Mouse (Mus musculus): ENCODE measurements around the gene 4921524J17Rik. TPM values are rescaled to one million over a fixed set of nuclear protein-coding genes. Genes with fewer than 3 reads are reported as not detected.

The 4921524J17Rik gene
- polyA plus RNA-seq, 1 experiment from 2014 or later, result 45.0 TPM

DNA sequence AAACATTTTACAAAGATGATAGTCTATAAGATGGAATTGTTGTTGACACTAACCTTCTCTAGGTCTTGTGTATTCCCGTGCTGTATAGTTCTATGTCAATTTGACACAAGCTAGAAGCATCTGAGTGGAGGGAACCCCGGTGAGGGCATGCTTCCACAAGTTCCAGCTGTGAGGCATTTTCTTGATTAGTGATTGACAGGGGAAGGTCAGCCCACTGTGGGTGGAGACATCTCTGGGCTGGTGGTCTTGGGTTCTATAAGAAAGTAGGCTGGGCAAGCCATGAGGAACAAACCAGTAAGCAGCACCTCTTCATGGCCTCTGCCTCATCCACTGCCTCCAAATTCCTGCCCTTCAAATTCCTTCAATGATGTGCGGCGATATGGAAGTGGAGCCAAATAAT, 58.3 kb downstream of the 4921524J17Rik start:
- ATAC-seq (ENCODE audit: insufficient number of reproducible peaks, low FRiP score, low TSS enrichment, low read depth), result no peak
- H3K4me3 ChIP-seq (ENCODE audit: low read depth, low read length), result no peak overlapping the region
- no peak overlapping the region for H3K4me2 ChIP-seq (ENCODE audit: low read depth, severe bottlenecking)
- H3K36me3 ChIP-seq (ENCODE audit: control insufficient read depth, insufficient read depth, low read length), result no peaks in the 10 kb centered on the region
- no peak overlapping the region for H3K9ac ChIP-seq (ENCODE audit: low read length)
- no peaks in the 10 kb centered on the region for H3K27me3 ChIP-seq (ENCODE audit: control insufficient read depth, insufficient read depth, low read length)
- H3K9me3 ChIP-seq (ENCODE audit: control insufficient read depth, low read length), result no peaks in the 10 kb centered on the region
- DNase-seq (ENCODE audit: low spot score), result no peak
- H3K27ac ChIP-seq (replicated peaks; ENCODE audit: low read depth, low read length), result no peak overlapping the region
- WGBS, result 66% methylated on average over 4 of the region's 4 CpGs
- H3K4me1 ChIP-seq (ENCODE audit: control insufficient read depth, insufficient read depth, low read length), result no peaks in the 10 kb centered on the region; the same call in 1 of the 2 replicates

DNA sequence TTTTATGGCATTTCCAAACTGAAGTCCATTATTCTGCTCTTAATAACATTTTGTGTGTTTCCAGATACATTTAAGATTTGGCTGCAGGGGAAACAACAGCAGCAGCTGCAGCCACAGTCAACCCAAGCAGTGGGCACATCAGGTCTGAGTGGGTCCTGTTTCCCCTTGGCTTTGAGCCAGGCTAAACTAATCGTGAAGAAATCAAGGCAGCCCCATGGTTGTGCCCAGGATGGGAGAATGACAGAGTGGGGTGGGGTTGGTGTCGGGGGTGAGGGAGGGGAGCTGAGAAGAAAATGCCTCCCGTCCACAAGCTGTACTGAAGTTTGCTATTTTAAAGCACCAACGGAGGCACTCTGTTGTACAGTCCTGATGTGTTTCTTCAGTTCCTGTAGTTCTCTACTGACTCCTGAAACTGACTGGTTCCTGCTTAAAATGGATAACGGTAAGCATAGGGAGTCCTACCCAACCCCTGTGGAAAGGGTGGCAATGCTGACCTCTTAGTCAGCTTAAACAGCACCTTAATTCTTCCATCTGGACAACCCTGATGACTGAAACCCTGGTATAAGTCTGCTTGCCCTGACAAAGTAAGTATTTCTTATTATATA, 59.1 kb downstream of the 4921524J17Rik start:
- Histone ChIP-seq H3K27ac (replicated peaks; ENCODE audit: low read depth, low read length) (no peak overlapping the region), H3K27me3 (ENCODE audit: control insufficient read depth, insufficient read depth, low read length) (no peaks in the 10 kb centered on the region), H3K4me1 (ENCODE audit: control insufficient read depth, insufficient read depth, low read length) (no peaks in the 10 kb centered on the region), H3K9me3 (ENCODE audit: control insufficient read depth, low read length) (no peaks in the 10 kb centered on the region), H3K4me2 (ENCODE audit: low read depth, severe bottlenecking) (no peak overlapping the region), H3K4me3 (ENCODE audit: low read depth, low read length) (no peak overlapping the region), H3K9ac (ENCODE audit: low read length) (no peak overlapping the region), H3K36me3 (ENCODE audit: control insufficient read depth, insufficient read depth, low read length) (no peaks in the 10 kb centered on the region)
- 76% methylated on average over 5 of the region's 5 CpGs for WGBS
- ATAC-seq (ENCODE audit: insufficient number of reproducible peaks, low FRiP score, low TSS enrichment, low read depth), result no peak
- no peak for DNase-seq (ENCODE audit: low spot score)

GRCm38 (mm10) chr8:85372465-85372839, 60.2 kb downstream of the 4921524J17Rik start:
- H3K36me3 ChIP-seq (ENCODE audit: control insufficient read depth, insufficient read depth, low read length), result no peaks in the 10 kb centered on the region
- no peaks in the 10 kb centered on the region for H3K27me3 ChIP-seq (ENCODE audit: control insufficient read depth, insufficient read depth, low read length)
- no peak for DNase-seq (ENCODE audit: low spot score)
- WGBS, result 95% methylated on average over 1 of the region's 1 CpGs
- H3K9ac ChIP-seq (ENCODE audit: low read length), result no peak overlapping the region
- no peak overlapping the region for H3K4me2 ChIP-seq (ENCODE audit: low read depth, severe bottlenecking)
- H3K9me3 ChIP-seq (ENCODE audit: control insufficient read depth, low read length), result no peaks in the 10 kb centered on the region
- H3K4me3 ChIP-seq (ENCODE audit: low read depth, low read length), result no peak overlapping the region
- H3K27ac ChIP-seq (replicated peaks; ENCODE audit: low read depth, low read length), result no peak overlapping the region
- no peak for ATAC-seq (ENCODE audit: insufficient number of reproducible peaks, low FRiP score, low TSS enrichment, low read depth)
- no peaks in the 10 kb centered on the region for H3K4me1 ChIP-seq (ENCODE audit: control insufficient read depth, insufficient read depth, low read length)

- Histone ChIP-seq H3K9ac (ENCODE audit: low read length) (no peak overlapping the region), H3K9me3 (ENCODE audit: control insufficient read depth, low read length) (no peaks in the 10 kb centered on the region), H3K36me3 (ENCODE audit: control insufficient read depth, insufficient read depth, low read length) (no peaks in the 10 kb centered on the region), H3K4me1 (ENCODE audit: control insufficient read depth, insufficient read depth, low read length) (no peaks in the 10 kb centered on the region), H3K27ac (replicated peaks; ENCODE audit: low read depth, low read length) (no peak overlapping the region), H3K27me3 (ENCODE audit: control insufficient read depth, insufficient read depth, low read length) (no peaks in the 10 kb centered on the region), H3K4me2 (ENCODE audit: low read depth, severe bottlenecking) (no peak overlapping the region), H3K4me3 (ENCODE audit: low read depth, low read length) (no peak overlapping the region)
- DNase-seq (ENCODE audit: low spot score) (no peak), ATAC-seq (ENCODE audit: insufficient number of reproducible peaks, low FRiP score, low TSS enrichment, low read depth) (no peak)
- 86% methylated on average over 5 of the region's 5 CpGs for WGBS
These were observed 60.7 kb downstream of the 4921524J17Rik start for GRCm38 (mm10) chr8:85371736-85372464.

DNA sequence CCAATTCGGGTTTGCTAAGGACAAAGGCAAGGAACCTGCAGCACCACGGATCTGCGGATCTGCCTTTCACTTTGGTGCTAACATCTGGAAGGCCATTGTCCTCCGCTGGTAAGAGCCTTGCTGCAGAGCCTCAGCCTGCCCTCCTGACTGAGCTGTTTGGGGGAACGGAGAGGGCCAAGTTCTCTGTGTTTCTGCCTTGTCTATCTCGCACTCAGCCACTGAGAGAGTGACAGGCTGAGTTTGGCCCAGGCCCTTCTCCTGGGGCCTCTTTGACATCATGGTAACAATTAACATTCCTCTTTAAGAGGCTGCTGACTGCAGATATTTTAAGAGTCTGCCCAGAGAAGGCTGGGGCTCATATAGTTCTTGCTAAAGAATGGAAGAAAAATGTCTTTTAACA, 67.5 kb downstream of the 4921524J17Rik start:
- ATAC-seq (ENCODE audit: insufficient number of reproducible peaks, low FRiP score, low TSS enrichment, low read depth) (no peak), DNase-seq (ENCODE audit: low spot score) (peak; percentile 35)
- H3K27ac ChIP-seq (replicated peaks; ENCODE audit: low read depth, low read length), result no peak overlapping the region
- H3K9me3 ChIP-seq (ENCODE audit: control insufficient read depth, low read length), result no peaks in the 10 kb centered on the region
- 48% methylated on average over 6 of the region's 6 CpGs for WGBS
- no peak overlapping the region for H3K4me3 ChIP-seq (ENCODE audit: low read depth, low read length)
- no peak overlapping the region for H3K9ac ChIP-seq (ENCODE audit: low read length)
- no peak overlapping the region for H3K4me2 ChIP-seq (ENCODE audit: low read depth, severe bottlenecking)
- H3K4me1 ChIP-seq (ENCODE audit: control insufficient read depth, insufficient read depth, low read length), result peaks cover 8% of the 10 kb centered on the region; the same call in 1 of the 2 replicates
- no peaks in the 10 kb centered on the region for H3K36me3 ChIP-seq (ENCODE audit: control insufficient read depth, insufficient read depth, low read length)
- no peaks in the 10 kb centered on the region for H3K27me3 ChIP-seq (ENCODE audit: control insufficient read depth, insufficient read depth, low read length)

GRCm38 (mm10) chr8:85364628-85365027, 68.0 kb downstream of the 4921524J17Rik start:
- Histone ChIP-seq H3K36me3 (ENCODE audit: control insufficient read depth, insufficient read depth, low read length) (no peaks in the 10 kb centered on the region), H3K4me1 (ENCODE audit: control insufficient read depth, insufficient read depth, low read length) (peaks cover 8% of the 10 kb centered on the region; the same call in 1 of the 2 replicates), H3K27ac (replicated peaks; ENCODE audit: low read depth, low read length) (no peak overlapping the region), H3K4me2 (ENCODE audit: low read depth, severe bottlenecking) (no peak overlapping the region), H3K9me3 (ENCODE audit: control insufficient read depth, low read length) (no peaks in the 10 kb centered on the region), H3K4me3 (ENCODE audit: low read depth, low read length) (no peak overlapping the region), H3K27me3 (ENCODE audit: control insufficient read depth, insufficient read depth, low read length) (no peaks in the 10 kb centered on the region), H3K9ac (ENCODE audit: low read length) (no peak overlapping the region)
- ATAC-seq (ENCODE audit: insufficient number of reproducible peaks, low FRiP score, low TSS enrichment, low read depth), result no peak
- DNase-seq (ENCODE audit: low spot score), result no peak
- WGBS, result 84% methylated on average over 11 of the region's 11 CpGs

DNA sequence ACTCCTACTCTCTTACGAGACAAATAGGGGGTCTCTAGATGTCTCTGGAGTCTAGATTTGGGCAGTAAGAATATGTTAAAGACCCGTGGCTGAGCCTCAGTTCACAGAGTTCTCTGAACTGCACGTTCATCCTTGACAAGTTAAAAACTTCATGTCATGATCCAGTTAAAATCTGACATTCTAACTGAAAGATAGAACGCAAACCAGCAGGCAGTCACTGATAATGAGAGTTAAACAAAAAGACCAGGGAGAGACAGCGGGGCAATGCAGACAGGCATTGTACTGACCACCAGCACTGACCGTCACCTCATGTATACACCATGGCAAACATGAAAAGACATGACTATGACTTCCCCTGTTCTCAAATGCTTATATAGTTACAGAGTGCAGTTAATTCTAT, 69.2 kb downstream of the 4921524J17Rik start:
- no peak overlapping the region for H3K4me3 ChIP-seq (ENCODE audit: low read depth, low read length)
- ATAC-seq (ENCODE audit: insufficient number of reproducible peaks, low FRiP score, low TSS enrichment, low read depth) (no peak), DNase-seq (ENCODE audit: low spot score) (no peak)
- 90% methylated on average over 6 of the region's 6 CpGs for WGBS
- no peaks in the 10 kb centered on the region for H3K9me3 ChIP-seq (ENCODE audit: control insufficient read depth, low read length)
- no peak overlapping the region for H3K27ac ChIP-seq (replicated peaks; ENCODE audit: low read depth, low read length)
- H3K4me1 ChIP-seq (ENCODE audit: control insufficient read depth, insufficient read depth, low read length), result peaks cover 8% of the 10 kb centered on the region; the same call in 1 of the 2 replicates
- no peaks in the 10 kb centered on the region for H3K36me3 ChIP-seq (ENCODE audit: control insufficient read depth, insufficient read depth, low read length)
- H3K9ac ChIP-seq (ENCODE audit: low read length), result no peak overlapping the region
- no peak overlapping the region for H3K4me2 ChIP-seq (ENCODE audit: low read depth, severe bottlenecking)
- no peaks in the 10 kb centered on the region for H3K27me3 ChIP-seq (ENCODE audit: control insufficient read depth, insufficient read depth, low read length)

GRCm38 (mm10) chr8:85362211-85362610, 70.4 kb downstream of the 4921524J17Rik start:
- no peaks in the 10 kb centered on the region for H3K27me3 ChIP-seq (ENCODE audit: control insufficient read depth, insufficient read depth, low read length)
- ATAC-seq (ENCODE audit: insufficient number of reproducible peaks, low FRiP score, low TSS enrichment, low read depth) (no peak), DNase-seq (ENCODE audit: low spot score) (no peak)
- no peaks in the 10 kb centered on the region for H3K9me3 ChIP-seq (ENCODE audit: control insufficient read depth, low read length)
- H3K4me2 ChIP-seq (ENCODE audit: low read depth, severe bottlenecking), result no peak overlapping the region; the same call in 1 of the 2 replicates
- 79% methylated on average over 4 of the region's 4 CpGs for WGBS
- peaks cover 8% of the 10 kb centered on the region; the same call in 1 of the 2 replicates for H3K4me1 ChIP-seq (ENCODE audit: control insufficient read depth, insufficient read depth, low read length)
- no peaks in the 10 kb centered on the region for H3K36me3 ChIP-seq (ENCODE audit: control insufficient read depth, insufficient read depth, low read length)
- no peak overlapping the region for H3K9ac ChIP-seq (ENCODE audit: low read length)
- H3K4me3 ChIP-seq (ENCODE audit: low read depth, low read length), result no peak overlapping the region
- H3K27ac ChIP-seq (replicated peaks; ENCODE audit: low read depth, low read length), result no peak overlapping the region
